Mouse (Mus musculus): Measurements from ENCODE around the gene Ifrd2. TPM values are rescaled to one million over a fixed set of nuclear protein-coding genes. Genes with fewer than 3 reads are reported as not detected.

Gene Ifrd2
- polyA plus RNA-seq, 1 experiment = 71.2 TPM

DNA sequence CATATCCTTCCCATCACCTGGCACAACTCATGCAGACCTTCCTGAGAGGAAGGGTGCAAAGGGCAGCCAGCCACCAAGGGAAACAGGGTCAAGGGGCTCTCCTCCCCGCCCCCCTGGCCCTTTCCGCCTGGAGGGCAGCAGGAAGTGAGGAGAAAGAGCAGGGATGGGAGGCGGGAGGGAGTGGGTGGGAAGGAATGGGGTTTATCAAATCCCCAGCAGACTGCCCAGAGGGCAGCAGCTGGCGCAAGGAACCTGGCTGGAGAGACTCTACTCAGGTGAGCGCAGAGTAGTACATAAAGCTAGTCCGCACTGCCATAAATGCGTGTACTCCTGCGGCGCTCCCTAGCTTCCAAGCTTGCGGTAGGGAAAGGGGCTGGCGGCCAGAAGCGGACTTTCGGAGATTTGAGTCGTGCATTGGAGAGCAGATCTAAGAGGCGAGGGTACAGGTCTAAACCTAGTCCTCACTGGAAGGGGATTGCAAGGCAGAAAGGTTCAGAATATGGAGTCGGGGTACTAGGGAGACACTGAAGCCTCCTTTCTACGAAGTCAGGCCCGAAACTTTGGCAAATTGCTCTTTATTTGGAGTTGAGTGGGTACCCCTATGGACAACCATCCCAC, 19.6 kb upstream of the Ifrd2 start, which contains the start of gene Hyal2:
Gene Hyal2, plus strand, starts transcription at position 244 of the 618 bp plus-strand sequence.
- H3K27ac ChIP-seq (ENCODE audit: insufficient read depth, low read length) = peak within 1 kb of the TSS; percentile 62
- TF ChIP-seq CTCF (IDR thresholded peaks at IDR 0.05; ENCODE audit: extremely low read depth, insufficient read depth, insufficient read length, insufficient replicate concordance) (no peak), POLR2A (IDR thresholded peaks at IDR 0.05; ENCODE audit: low read depth, low read length) (no peak)
- no peak for DNase-seq (ENCODE audit: low read depth in 1 of 2, low spot score in 2 of 2)
- H3K4me3 ChIP-seq (ENCODE audit: extremely low read depth, insufficient read depth, insufficient read length) = peak within 1 kb of the TSS; percentile 88
- peaks cover 17% of the 10 kb centered on the region; the same call in 1 of the 2 replicates for H3K4me1 ChIP-seq (ENCODE audit: control insufficient read depth, insufficient read depth, insufficient read length)
- WGBS = 74% methylated on average over 18 of the region's 18 CpGs
- no peaks in the 10 kb centered on the region; the same call in 1 of the 2 replicates for H3K36me3 ChIP-seq (ENCODE audit: control insufficient read depth, insufficient read depth, low read length)
- H3K27me3 ChIP-seq (ENCODE audit: control insufficient read depth, insufficient read depth, low read length) = no peaks in the 10 kb centered on the region

DNA sequence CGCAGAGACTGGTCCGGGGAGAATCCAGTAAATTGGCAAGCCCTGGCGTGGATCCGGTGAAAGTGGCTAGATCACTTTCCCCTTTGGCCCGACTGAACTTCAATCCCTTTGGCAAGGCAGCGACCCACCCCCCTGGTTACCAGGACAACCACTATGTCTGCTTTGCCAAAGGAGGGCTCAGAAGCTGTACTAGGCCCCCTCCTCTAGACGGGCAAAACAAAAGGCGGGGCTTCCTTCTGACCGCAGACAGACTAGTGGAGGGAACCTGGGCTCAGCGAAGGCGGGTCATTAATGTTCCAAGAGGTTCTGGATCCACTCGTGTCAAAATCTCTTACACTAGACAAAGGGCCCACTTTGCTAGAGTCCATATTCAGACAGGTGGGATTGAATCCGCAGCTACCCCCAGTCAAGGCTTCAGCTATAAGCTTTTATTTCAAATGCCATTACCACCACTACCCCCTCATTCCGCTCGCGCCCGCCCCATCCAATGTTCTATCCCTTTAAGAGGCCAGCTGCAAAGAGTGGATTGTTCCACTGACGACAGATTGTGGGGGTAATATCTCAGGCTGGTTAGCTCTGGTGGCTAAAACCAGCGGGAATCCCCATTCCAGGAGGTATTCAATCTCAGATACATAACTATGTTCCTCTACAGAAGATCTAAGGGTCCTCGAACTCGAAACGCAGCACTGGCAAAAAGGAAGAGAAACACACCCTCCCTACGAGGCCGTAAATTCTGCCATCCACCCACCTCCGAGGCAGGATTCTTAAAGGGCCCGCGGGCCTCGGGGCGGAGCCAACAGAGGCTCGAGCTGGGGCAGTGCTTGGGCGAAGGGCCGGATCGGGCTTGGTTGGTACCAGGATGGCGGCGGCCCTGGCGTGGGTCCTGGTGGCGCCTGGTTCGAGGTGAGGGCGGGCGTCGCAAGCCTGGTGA, 18.8 kb upstream of the Ifrd2 start:
- peak; percentile 79 to 80 for DNase-seq (ENCODE audit: low read depth in 1 of 2, low spot score in 2 of 2)
- Histone ChIP-seq H3K4me1 (ENCODE audit: control insufficient read depth, insufficient read depth, insufficient read length) (peaks cover 15% of the 10 kb centered on the region; the same call in 1 of the 2 replicates), H3K4me3 (ENCODE audit: extremely low read depth, insufficient read depth, insufficient read length) (peak overlapping the region; percentile 88), H3K27ac (ENCODE audit: insufficient read depth, low read length) (peak overlapping the region; percentile 62), H3K27me3 (ENCODE audit: control insufficient read depth, insufficient read depth, low read length) (no peaks in the 10 kb centered on the region), H3K36me3 (ENCODE audit: control insufficient read depth, insufficient read depth, low read length) (no peaks in the 10 kb centered on the region; the same call in 1 of the 2 replicates)
- 2% methylated on average over 41 of the region's 41 CpGs for WGBS
- TF ChIP-seq CTCF (IDR thresholded peaks at IDR 0.05; ENCODE audit: extremely low read depth, insufficient read depth, insufficient read length, insufficient replicate concordance) (no peak), POLR2A (IDR thresholded peaks at IDR 0.05; ENCODE audit: low read depth, low read length) (no peak; the same call in 1 of the 2 replicates)

DNA sequence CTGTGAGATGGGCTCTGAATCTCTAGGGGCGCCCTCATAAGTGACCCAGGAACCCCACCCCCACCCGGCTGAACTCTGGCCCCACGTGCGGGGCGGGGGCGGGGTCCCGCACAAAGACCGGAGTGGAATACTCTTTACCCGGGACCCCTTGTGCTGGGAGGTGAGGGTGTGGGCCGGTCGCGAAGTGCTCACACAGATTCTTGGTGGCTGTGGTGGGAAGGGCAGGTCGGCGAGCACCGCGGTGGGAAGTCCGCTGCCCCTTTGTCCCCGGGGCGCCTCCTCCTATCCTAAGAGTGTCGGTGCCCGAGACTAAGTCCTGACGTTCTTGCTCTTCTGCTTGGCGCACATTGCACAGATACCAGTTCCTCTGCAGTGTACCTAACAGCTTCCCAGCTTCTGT, 18.2 kb upstream of the Ifrd2 start:
- H3K27ac ChIP-seq (ENCODE audit: insufficient read depth, low read length) = peak overlapping the region; percentile 43; the same call in 1 of the 2 replicates
- peaks cover 9% of the 10 kb centered on the region; the same call in 1 of the 2 replicates for H3K4me1 ChIP-seq (ENCODE audit: control insufficient read depth, insufficient read depth, insufficient read length)
- H3K27me3 ChIP-seq (ENCODE audit: control insufficient read depth, insufficient read depth, low read length) = no peaks in the 10 kb centered on the region
- TF ChIP-seq POLR2A (IDR thresholded peaks at IDR 0.05; ENCODE audit: low read depth, low read length) = no peak
- TF ChIP-seq CTCF (IDR thresholded peaks at IDR 0.05; ENCODE audit: extremely low read depth, insufficient read depth, insufficient read length, insufficient replicate concordance) = no peak
- no peaks in the 10 kb centered on the region; the same call in 1 of the 2 replicates for H3K36me3 ChIP-seq (ENCODE audit: control insufficient read depth, insufficient read depth, low read length)
- whole genome bisulfite sequencing = 0% methylated on average over 23 of the region's 23 CpGs
- peak overlapping the region; percentile 88 for H3K4me3 ChIP-seq (ENCODE audit: extremely low read depth, insufficient read depth, insufficient read length)
- no peak for DNase-seq (ENCODE audit: low read depth in 1 of 2, low spot score in 2 of 2)

DNA sequence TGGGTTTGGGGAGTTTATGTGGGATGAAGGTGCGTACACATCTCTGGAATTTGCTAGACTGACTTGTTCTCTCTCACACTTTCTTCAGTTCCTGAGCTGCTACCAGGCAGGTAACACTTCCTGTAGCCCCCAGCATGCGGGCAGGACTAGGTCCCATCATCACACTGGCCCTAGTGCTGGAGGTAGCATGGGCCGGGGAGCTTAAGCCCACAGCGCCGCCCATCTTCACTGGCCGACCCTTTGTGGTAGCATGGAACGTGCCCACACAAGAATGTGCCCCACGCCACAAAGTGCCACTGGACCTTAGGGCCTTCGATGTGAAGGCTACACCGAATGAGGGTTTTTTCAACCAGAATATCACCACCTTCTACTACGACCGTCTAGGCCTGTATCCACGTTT, 17.4 kb upstream of the Ifrd2 start:
- Histone ChIP-seq H3K36me3 (ENCODE audit: control insufficient read depth, insufficient read depth, low read length) (no peaks in the 10 kb centered on the region; the same call in 1 of the 2 replicates), H3K4me1 (ENCODE audit: control insufficient read depth, insufficient read depth, insufficient read length) (peaks cover 9% of the 10 kb centered on the region; the same call in 1 of the 2 replicates), H3K27me3 (ENCODE audit: control insufficient read depth, insufficient read depth, low read length) (no peaks in the 10 kb centered on the region), H3K4me3 (ENCODE audit: extremely low read depth, insufficient read depth, insufficient read length) (no peak overlapping the region; the same call in 1 of the 2 replicates), H3K27ac (ENCODE audit: insufficient read depth, low read length) (no peak overlapping the region)
- TF ChIP-seq POLR2A (IDR thresholded peaks at IDR 0.05; ENCODE audit: low read depth, low read length) (no peak), CTCF (IDR thresholded peaks at IDR 0.05; ENCODE audit: extremely low read depth, insufficient read depth, insufficient read length, insufficient replicate concordance) (no peak)
- no peak for DNase-seq (ENCODE audit: low read depth in 1 of 2, low spot score in 2 of 2)
- 79% methylated on average over 13 of the region's 13 CpGs for WGBS

DNA sequence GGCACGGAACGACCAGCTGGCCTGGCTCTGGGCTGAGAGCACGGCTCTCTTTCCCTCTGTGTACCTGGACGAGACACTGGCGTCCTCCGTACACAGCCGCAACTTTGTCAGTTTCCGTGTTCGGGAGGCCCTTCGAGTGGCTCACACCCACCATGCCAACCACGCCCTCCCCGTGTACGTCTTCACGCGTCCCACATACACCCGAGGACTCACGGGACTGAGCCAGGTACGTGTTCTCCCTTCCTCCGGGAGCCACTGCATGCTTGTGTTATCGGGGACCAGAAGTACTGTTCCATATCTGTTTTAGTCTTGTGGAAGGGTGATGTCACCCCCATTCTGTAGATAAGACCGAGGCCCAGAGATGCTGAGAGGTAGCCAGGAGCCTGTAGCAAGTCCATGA, 16.6 kb upstream of the Ifrd2 start:
- H3K36me3 ChIP-seq (ENCODE audit: control insufficient read depth, insufficient read depth, low read length) = no peaks in the 10 kb centered on the region; the same call in 1 of the 2 replicates
- H3K27ac ChIP-seq (ENCODE audit: insufficient read depth, low read length) = no peak overlapping the region
- peaks cover 9% of the 10 kb centered on the region; the same call in 1 of the 2 replicates for H3K4me1 ChIP-seq (ENCODE audit: control insufficient read depth, insufficient read depth, insufficient read length)
- no peak for DNase-seq (ENCODE audit: low read depth in 1 of 2, low spot score in 2 of 2)
- H3K4me3 ChIP-seq (ENCODE audit: extremely low read depth, insufficient read depth, insufficient read length) = no peak overlapping the region
- TF ChIP-seq POLR2A (IDR thresholded peaks at IDR 0.05; ENCODE audit: low read depth, low read length) = no peak
- TF ChIP-seq CTCF (IDR thresholded peaks at IDR 0.05; ENCODE audit: extremely low read depth, insufficient read depth, insufficient read length, insufficient replicate concordance) = no peak
- WGBS = 85% methylated on average over 21 of the region's 21 CpGs
- no peaks in the 10 kb centered on the region for H3K27me3 ChIP-seq (ENCODE audit: control insufficient read depth, insufficient read depth, low read length)

DNA sequence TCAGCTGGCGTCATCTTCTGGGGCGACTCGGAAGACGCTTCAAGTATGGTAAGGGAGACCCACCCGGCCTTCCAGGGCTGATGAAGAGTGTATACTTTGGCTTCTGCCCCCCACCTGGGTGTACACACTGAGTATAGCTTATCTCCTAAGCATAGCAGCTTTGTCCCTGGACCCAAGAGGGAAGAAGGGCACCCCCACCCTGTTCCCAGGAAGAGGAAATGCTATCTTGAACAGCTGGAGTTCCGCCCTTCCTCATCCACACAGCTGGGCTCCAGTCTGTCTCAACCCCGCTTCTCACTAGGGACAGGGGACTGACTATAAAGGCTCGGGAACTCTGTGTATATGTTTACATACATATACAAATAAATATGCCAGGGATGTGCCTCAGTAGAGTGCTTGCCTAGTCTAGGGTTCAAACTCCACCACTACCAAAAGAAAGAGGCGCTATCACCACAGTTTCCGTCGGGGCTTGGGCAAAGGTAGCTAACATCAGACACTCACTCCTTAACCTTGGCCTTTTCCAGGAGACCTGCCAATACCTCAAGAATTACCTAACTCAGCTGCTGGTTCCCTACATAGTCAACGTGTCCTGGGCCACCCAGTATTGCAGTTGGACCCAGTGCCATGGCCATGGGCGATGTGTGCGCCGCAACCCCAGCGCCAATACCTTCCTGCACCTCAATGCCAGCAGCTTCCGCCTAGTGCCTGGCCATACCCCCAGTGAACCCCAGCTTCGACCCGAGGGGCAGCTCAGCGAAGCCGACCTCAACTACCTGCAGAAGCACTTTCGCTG, 15.7 kb upstream of the Ifrd2 start:
- Histone ChIP-seq H3K27me3 (ENCODE audit: control insufficient read depth, insufficient read depth, low read length) (no peaks in the 10 kb centered on the region), H3K36me3 (ENCODE audit: control insufficient read depth, insufficient read depth, low read length) (no peaks in the 10 kb centered on the region; the same call in 1 of the 2 replicates), H3K27ac (ENCODE audit: insufficient read depth, low read length) (no peak overlapping the region), H3K4me3 (ENCODE audit: extremely low read depth, insufficient read depth, insufficient read length) (no peak overlapping the region), H3K4me1 (ENCODE audit: control insufficient read depth, insufficient read depth, insufficient read length) (peaks cover 9% of the 10 kb centered on the region; the same call in 1 of the 2 replicates)
- no peak for TF ChIP-seq CTCF (IDR thresholded peaks at IDR 0.05; ENCODE audit: extremely low read depth, insufficient read depth, insufficient read length, insufficient replicate concordance)
- TF ChIP-seq POLR2A (IDR thresholded peaks at IDR 0.05; ENCODE audit: low read depth, low read length) = no peak
- 91% methylated on average over 22 of the region's 22 CpGs for WGBS
- DNase-seq (ENCODE audit: low read depth in 1 of 2, low spot score in 2 of 2) = no peak
